34 mouse cellular contexts compared by ENCODE assay signal in genomic region chr4:120180535-120180934, GRCm38 (mm10). TPM values are rescaled to one million over a fixed set of nuclear protein-coding genes. Genes with fewer than 3 reads are reported as not detected.
"Had no signal": no experiment of that assay in that cellular context is flagged by ENCODE, and none has a peak within 500 bp of the region (broad histone marks: within the 10 kb centered on the region; RNA-seq: fewer than 3 reads in every experiment).

No protein-coding gene starts in this region.

- H3K36me3 ChIP-seq: heart, embryonic 13.5 days; heart, embryonic 15.5 days; hindbrain, embryonic 13.5 days; hindbrain, embryonic 15.5 days; limb, embryonic 13.5 days; limb, embryonic 15.5 days had no signal

- H3K4me2 ChIP-seq: heart, embryonic 11.5 days; heart, embryonic 13.5 days; heart, embryonic 15.5 days; hindbrain, embryonic 13.5 days; hindbrain, embryonic 15.5 days; limb, embryonic 13.5 days; limb, embryonic 15.5 days had no signal

- H3K27me3 ChIP-seq: limb, embryonic 13.5 days; limb, embryonic 15.5 days had no signal

- H3K4me1 ChIP-seq: heart, embryonic 13.5 days; heart, embryonic 15.5 days; hindbrain, embryonic 15.5 days; limb, embryonic 13.5 days; limb, embryonic 15.5 days had no signal

- H3K9me3 ChIP-seq: heart, embryonic 13.5 days; heart, embryonic 15.5 days; hindbrain, embryonic 13.5 days; hindbrain, embryonic 15.5 days; limb, embryonic 13.5 days; limb, embryonic 15.5 days had no signal

- H3K9ac ChIP-seq: heart, embryonic 13.5 days; heart, embryonic 15.5 days; hindbrain, embryonic 13.5 days; hindbrain, embryonic 15.5 days; limb, embryonic 13.5 days; limb, embryonic 15.5 days had no signal

- H3K27ac ChIP-seq: heart, adult 2 months; heart, embryonic 13.5 days; heart, embryonic 15.5 days; hindbrain, embryonic 13.5 days; hindbrain, embryonic 15.5 days; hindbrain, postnatal 0 days; layer of hippocampus, adult 2 months; limb, embryonic 13.5 days; limb, embryonic 15.5 days had no signal

- ATAC-seq: forebrain, embryonic 16.5 days; hindbrain, postnatal 0 days had no signal

- H3K4me3 ChIP-seq: heart, adult 2 months; heart, embryonic 13.5 days; heart, embryonic 15.5 days; hindbrain, embryonic 13.5 days; hindbrain, embryonic 15.5 days; layer of hippocampus, adult 2 months; limb, embryonic 13.5 days; limb, embryonic 15.5 days had no signal

- DNase-seq: gastrocnemius, postnatal 14 days; gastrocnemius, postnatal 36 days; heart, adult 11 months; heart, adult 2 months; heart, postnatal 14 days; heart, postnatal 36 days; kidney, adult 18-20 months; kidney, adult 8-10 months; kidney, postnatal 10 days; kidney, postnatal 25 days; kidney, postnatal 4 days; layer of hippocampus, adult 9-11 months; layer of hippocampus, postnatal 36 days; left cerebral cortex, postnatal 4 days had no signal

RNA-seq across cellular contexts. Expression of gene Edn2, which starts 19.5 kb away (rescaled TPM):
- total RNA-seq: gastrocnemius, adult 18-20 months; gastrocnemius, adult 8-10 months; gastrocnemius, postnatal 14 days; gastrocnemius, postnatal 36 days; heart, adult 2 months; heart, postnatal 14 days; heart, postnatal 36 days; hematopoietic stem cell, adult 5-6 weeks; layer of hippocampus, adult 2 months; layer of hippocampus, postnatal 14 days; layer of hippocampus, postnatal 36 days; left cerebral cortex, adult 18-20 months; left cerebral cortex, postnatal 10 days; left cerebral cortex, postnatal 25 days; left cerebral cortex, postnatal 4 days had no signal
- polyA plus RNA-seq: hindbrain, embryonic 11.5 days; kidney, embryonic 14.5 days; limb, embryonic 11.5 days had no signal
